Mouse (Mus musculus): ENCODE measurements at regions not wholly inside any gene's neighbourhood (a gene's known extent, or its start where the extent isn't known, plus 50 kb on each side); places are given as distances from the start of the nearest gene placed in this dataset.
A peak's percentile ranks its signal among the peaks of the same experiment; 100 is the strongest.

- ChIA-PET POLR2A (no interaction called here), CTCF (no interaction called here)
- no peaks in the 10 kb centered on the region for H3K27me3 ChIP-seq
- DNase-seq (ENCODE audit: low read depth, low spot score) (no peak), ATAC-seq (no peak)
- TF ChIP-seq CTCF (IDR thresholded peaks at IDR 0.05) = no peak
- in situ Hi-C loops (cut with MboI; ENCODE audit: low pct_unique_long_range_greater_than_20kb) = no loop called here
Measured at GRCm38 (mm10) chr13:88144591-88144990, 676.7 kb upstream of the Edil3 start.

- no peak for TF ChIP-seq CTCF (IDR thresholded peaks at IDR 0.05)
- POLR2A ChIA-PET = no interaction called here
- no peaks in the 10 kb centered on the region for H3K27me3 ChIP-seq
Measured at GRCm38 (mm10) chr13:88186579-88186978, 634.7 kb upstream of the Edil3 start.

GRCm38 (mm10) chr13:88201717-88202323 lies 619.5 kb upstream of the Edil3 start:
- ATAC-seq (peak; percentile 60), DNase-seq (ENCODE audit: low read depth, low spot score) (no peak)
- no peaks in the 10 kb centered on the region for H3K27me3 ChIP-seq
- POLR2A ChIA-PET = no interaction called here
- CTCF ChIA-PET = no interaction called here
- TF ChIP-seq CTCF (IDR thresholded peaks at IDR 0.05) = no peak
- in situ Hi-C loops (cut with MboI; ENCODE audit: low pct_unique_long_range_greater_than_20kb) = no loop called here

More at GRCm38 (mm10) chr13:88186579-88186978, 634.7 kb upstream of the Edil3 start:
- no peak for DNase-seq (ENCODE audit: low read depth, low spot score)
- ATAC-seq = no peak
- in situ Hi-C loops (cut with MboI; ENCODE audit: low pct_unique_long_range_greater_than_20kb) = no loop called here
- CTCF ChIA-PET = no interaction called here

GRCm38 (mm10) chr13:88240448-88240847 lies 580.8 kb upstream of the Edil3 start:
- CTCF ChIA-PET = no interaction called here
- H3K27me3 ChIP-seq = no peaks in the 10 kb centered on the region
- DNase-seq (ENCODE audit: low read depth, low spot score) (no peak), ATAC-seq (no peak)
- POLR2A ChIA-PET = interaction anchor here (0.6 kb wide), 1 partner anchor 49 kb away, joined by 4 read pairs; no protein-coding TSS in a partner anchor
- in situ Hi-C loops (cut with MboI; ENCODE audit: low pct_unique_long_range_greater_than_20kb) = no loop called here
- TF ChIP-seq CTCF (IDR thresholded peaks at IDR 0.05) = no peak
